Mouse (Mus musculus) hindlimb bud, embryonic 11.5 days (tissue): ENCODE results near the gene Tspo2.
"Not testable (repeated sequence)": the region's sequence is repeated elsewhere in the genome, so short reads cannot be mapped to it uniquely, and the experiment has no call there.

Experiments
- DNase-seq: peaks from one replicate; pipeline ENCODE4 v3.0.0-alpha.2; 2012; ENCODE audit warnings: low read depth, low spot score; ENCODE audit errors: extremely low spot score

Gene Tspo2

GRCm38 (mm10) chr17:48451353-48451675 is at the start of gene Tspo2:
TSS of gene Tspo2 (minus strand) at chr17:48451522.
- no peak for DNase-seq

- DNase-seq: no peak
Measured at GRCm38 (mm10) chr17:48500846-48501445, 49.6 kb upstream of the Tspo2 start.

DNA sequence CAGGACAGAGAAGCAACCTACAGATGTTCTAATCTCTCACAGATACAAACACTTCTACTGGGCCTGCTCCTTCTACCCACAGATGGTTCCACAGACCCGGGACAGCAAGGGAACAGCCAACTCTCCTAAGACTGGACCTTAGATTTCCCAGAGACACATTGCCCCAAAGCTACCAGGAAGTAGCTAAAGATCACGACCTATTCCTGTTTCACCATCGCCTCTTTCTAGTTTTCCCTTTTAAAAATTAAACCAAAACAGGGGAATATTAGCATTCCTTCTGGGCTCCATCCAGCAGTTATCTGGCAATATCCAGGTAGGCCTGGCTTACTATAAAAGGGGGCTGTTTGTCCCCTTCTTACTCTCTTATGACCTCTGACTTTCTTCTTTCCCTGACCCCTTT is 46.7 kb upstream of the Tspo2 start:
- no peak for DNase-seq

- DNase-seq: no peak
Measured at GRCm38 (mm10) chr17:48493986-48494385, 42.7 kb upstream of the Tspo2 start.

- no peak for DNase-seq
Measured at GRCm38 (mm10) chr17:48493582-48493981, 42.3 kb upstream of the Tspo2 start.

DNA sequence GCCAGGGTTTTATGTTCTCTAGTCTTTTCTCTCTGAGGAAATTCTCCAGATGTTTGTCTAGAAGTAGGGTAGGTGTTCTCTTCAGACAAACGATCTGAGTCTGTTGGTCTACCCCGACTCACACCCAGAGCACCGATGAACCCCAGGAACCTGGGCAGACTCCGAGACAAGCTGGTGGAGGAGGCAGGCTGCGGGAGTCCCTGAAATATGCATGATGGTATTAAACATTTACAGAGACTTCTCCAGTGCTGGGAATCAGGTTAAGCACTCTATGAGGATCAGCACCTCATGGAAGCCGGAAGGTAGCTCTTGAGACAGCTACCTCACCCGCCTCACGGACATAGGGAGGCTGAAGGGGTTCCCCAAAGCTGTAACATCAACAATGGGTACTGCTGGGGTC is 41.3 kb upstream of the Tspo2 start:
- DNase-seq: no peak

DNA sequence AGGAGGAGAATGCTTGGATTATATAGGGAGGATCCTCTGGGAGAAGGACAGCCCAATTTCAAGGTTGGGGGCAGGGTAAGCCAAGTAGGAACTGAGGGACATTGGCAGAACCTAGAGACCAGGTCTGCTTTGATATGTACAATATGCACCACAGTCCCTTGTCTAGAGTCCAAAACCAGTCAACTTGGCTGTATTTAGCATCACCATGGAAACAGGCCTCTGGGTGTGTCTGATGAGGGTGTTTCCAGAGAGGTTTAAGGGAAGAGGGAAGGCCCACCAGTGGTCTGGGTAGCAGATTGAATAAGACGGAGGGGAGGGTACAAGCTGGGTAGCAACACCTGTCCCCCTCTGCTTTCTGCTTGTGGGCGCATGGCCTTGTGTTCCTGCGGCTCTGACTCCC is 38.1 kb upstream of the Tspo2 start:
- DNase-seq: no peak

DNA sequence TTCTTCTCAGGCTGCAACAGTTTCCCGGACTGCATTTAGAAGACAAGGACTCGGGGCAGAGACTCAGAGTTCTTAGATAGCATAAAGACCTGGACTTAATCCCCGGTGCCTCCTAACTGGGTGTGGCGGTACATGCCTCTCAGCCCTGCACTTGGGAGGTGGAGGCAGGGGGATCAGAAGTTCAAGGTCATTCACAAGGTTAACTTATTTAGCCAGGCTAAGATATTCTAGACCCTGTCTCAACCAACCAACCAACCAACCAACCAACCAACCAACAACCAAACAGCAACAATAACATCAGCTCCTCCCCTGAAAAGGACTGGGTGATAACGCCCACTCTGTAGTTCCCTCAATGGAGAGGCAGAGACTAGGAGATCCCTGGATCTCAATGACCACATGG is 32.9 kb upstream of the Tspo2 start:
- no peak for DNase-seq

DNA sequence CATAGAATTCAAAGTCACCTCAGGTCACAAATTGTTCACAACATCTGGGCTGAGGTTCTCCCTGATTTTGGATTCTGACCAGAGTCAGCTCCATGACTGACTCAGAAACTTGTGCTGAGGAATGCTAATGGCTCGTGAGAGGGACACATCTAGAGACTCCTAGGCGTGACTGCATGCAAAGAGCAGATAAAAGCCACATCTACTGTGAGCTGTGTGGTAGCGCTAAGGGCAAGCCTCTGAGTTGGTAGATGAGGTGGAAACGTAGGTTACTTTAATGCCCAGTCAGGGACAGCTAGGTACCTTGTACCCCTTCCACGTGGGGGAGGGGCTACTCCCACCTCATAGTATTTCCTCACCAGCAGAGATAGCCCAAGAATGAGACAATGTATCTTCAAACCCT is 32.4 kb upstream of the Tspo2 start:
- no peak for DNase-seq

DNA sequence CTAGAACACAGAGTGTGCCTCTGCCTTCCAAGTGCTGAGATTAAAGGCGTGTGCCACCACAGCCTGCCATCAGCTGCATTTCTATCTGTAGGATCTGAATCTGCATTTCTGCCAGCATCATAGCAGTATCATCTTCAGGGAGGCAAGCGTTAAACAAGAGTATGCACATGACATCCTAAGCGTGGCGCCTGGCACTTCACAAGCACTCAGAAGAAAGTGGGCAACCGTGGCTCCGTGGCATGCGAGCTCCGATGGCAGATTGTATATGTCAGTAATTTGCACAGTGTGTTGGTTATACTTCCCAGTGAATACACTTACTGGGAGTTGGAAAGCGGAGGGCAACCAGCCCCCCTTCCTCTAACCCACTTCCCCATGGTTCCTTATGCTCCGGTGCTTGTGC is 28.6 kb upstream of the Tspo2 start:
- DNase-seq: no peak

DNA sequence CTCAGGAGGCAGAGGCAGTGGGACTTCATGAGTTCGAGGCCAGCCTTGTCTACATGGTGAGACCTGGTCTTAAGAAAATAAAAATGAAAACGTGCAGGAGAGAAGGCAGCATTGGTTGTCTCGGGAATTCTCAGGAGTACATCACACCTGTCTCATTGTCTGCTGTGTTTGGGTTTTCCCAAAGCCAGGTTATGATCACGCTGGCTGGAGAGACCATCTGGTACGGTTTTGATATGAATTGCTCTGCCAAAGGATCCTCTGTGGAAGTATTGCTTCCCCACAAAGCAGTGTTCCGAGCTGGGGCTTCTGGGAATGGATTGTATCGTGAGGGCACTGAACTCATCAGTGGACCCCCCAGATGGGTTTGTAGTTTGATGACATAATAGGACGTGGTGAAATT is 24.1 kb upstream of the Tspo2 start:
- no peak for DNase-seq

DNA sequence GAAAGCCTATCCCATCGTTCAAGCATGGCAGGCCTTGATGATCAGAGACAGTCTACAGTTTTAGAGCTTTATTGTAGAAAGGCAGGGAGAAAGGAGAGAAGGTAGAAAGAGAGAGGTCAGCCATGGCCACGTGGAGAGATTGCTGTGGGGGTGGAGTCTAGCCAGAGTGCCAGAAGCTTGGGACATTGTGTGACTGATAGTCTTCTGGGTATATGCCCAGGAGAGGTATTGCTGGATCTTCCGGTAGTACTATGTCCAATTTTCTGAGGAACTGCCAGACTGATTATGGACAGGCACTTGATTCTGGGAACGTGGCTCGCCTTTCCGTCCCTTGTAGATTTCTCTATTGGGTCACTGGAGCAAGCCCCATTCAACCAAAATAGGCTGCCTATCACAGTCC is 23.0 kb upstream of the Tspo2 start:
- not testable (repeated sequence) for DNase-seq

GRCm38 (mm10) chr17:48467395-48468231 is 16.3 kb upstream of the Tspo2 start:
- peak; percentile 18 for DNase-seq

- DNase-seq: no peak
Measured at GRCm38 (mm10) chr17:48466769-48467394, 15.6 kb upstream of the Tspo2 start.

GRCm38 (mm10) chr17:48463391-48463790 is 12.1 kb upstream of the Tspo2 start:
- DNase-seq: no peak

DNA sequence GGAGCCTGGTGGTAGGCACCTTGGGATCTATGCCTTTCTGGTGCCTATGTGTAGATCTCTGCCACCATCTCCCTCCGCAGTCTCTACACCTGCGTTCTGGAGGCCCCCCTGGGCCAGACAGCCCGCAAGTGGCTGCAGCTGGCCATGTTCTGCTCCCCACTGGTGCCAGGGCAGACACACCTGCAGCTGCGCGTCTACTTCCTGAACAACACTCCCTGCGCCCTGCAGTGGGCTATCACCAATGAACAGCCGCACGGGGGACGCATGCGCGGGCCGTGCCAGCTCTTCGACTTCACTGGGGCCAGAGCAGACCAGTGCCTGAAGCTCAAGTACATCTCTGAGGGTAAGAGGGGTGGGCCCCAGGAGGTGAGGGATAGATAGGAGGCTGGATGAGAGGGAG is 10.8 kb upstream of the Tspo2 start:
- no peak for DNase-seq

DNA sequence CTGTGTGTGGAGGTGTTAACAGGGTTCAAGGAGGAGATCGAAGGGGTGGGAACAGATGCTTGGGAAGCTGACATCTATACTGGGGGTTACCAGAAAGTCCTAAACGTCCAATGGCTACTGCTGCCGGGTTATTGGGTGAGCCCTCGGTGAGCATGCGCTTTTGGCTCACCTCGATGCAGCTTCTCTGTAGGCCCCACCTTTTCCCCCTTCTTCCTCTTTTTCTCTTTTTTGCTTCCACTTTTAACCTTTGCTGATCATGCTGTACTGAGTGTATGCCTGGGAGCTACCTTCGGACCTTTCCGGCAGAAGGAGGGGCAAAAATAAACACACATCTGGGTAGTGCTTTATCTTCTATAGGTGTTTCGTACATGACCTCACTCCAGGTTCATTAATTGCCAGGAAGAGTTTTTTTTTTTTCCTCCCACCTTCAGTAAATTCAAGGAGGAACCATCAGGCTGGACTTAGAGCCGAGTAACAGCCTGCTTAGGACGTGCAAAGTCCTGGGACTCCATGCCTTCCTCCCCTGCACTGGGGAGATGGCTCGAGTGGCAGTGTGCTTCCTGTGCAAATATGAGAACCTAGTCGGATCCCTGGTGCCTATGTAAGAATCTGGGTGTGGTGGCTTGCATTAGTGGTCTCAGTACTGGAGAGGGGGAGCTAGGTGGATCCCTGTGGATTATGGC is 6.8 kb upstream of the Tspo2 start:
- no peak for DNase-seq

- no peak for DNase-seq
Measured at GRCm38 (mm10) chr17:48455955-48456354, 4.6 kb upstream of the Tspo2 start.

DNA sequence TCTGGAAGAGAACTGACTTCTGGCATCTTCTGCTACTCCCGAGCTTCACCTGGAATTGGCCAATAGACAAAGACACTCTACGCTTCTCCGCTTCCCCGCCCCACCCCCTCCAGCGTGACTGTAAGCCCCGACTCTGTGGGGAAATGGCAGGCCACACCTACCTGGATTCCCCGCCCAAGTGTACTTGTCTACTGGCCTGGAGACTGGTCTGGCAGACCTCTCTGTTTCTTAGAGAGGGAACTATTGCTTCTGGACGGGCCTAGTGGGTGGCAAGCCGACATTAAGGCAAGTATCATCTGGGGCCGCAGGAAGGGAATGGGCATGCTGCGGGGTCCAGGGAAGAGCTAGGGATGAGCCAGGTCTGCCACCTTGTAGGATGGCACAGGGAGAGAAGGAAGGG is 3.4 kb upstream of the Tspo2 start, which contains the start of gene Unc5cl:
Gene Unc5cl (plus strand): TSS at position 214 of the 400 bp plus-strand sequence.
- no peak for DNase-seq

DNA sequence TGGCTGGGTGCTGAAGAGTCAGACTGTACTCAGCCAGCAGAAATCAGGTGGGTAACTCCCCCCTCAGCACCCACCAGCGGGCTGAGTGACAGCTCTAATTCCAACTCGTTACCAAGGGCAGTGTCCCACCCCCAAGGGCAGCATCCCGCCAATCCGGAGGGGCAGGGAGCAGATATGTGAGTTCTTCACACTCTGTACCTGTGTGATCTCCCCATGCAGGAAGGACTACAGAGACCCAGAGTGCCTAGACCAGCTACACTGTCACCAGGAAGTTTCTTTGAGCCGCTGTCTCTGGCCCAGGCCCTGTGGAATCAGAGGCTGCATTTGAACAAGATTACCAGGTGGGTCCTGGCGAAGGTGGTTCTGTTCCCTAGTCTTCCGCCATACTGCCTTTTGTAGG is 2.9 kb upstream of the Tspo2 start:
- no peak for DNase-seq

GRCm38 (mm10) chr17:48453489-48453888 is 2.2 kb upstream of the Tspo2 start:
- DNase-seq: no peak
